Mouse (Mus musculus) liver, postnatal 0 days (tissue): ENCODE results near the gene Gm3336. TPM values are rescaled to one million over a fixed set of nuclear protein-coding genes. Genes with fewer than 3 reads are reported as not detected.

Experiments used
- ATAC-seq: fragments of 200-750 bp; cut with Nextera tagmentation; 2 replicates; pipeline ENCODE4 v1.8.0; 2017; ENCODE audit warnings: mild to moderate bottlenecking, moderate library complexity
- DNase-seq: peaks from one replicate; pipeline ENCODE4 v3.0.0-alpha.2; 2016
- H3K27ac ChIP-seq: fragments of 300-500 bp; sonication (generic); 2 replicates; pipeline ENCODE4 v1.5.1; 2014; ENCODE audit warnings: antibody characterized with exemption, moderate library complexity, mild to moderate bottlenecking, low read depth
- H3K27me3 ChIP-seq: fragments of 300-500 bp; sonication (generic); 2 replicates; pipeline ENCODE4 v1.6.1; 2014; ENCODE audit warnings: low read length, control low read depth, mixed read lengths; ENCODE audit not compliant: insufficient read depth
- H3K36me3 ChIP-seq: fragments of 300-500 bp; sonication (generic); replicated peaks from 2 replicates; pipeline ENCODE4 v1.6.1; 2014; ENCODE audit warnings: mild to moderate bottlenecking, control low read depth, low read length, moderate library complexity, mixed read lengths; ENCODE audit not compliant: insufficient read depth
- H3K4me1 ChIP-seq: fragments of 300-500 bp; sonication (generic); 2 replicates; pipeline ENCODE4 v1.6.1; 2014; ENCODE audit warnings: antibody characterized with exemption, mild to moderate bottlenecking, control low read depth; ENCODE audit not compliant: insufficient read depth
- H3K4me2 ChIP-seq: fragments of 300-500 bp; sonication (generic); 2 replicates; pipeline ENCODE4 v1.6.1; 2014; ENCODE audit warnings: low read depth, mild to moderate bottlenecking, low read length, moderate library complexity, mixed read lengths
- H3K4me3 ChIP-seq: fragments of 300-500 bp; sonication (generic); 2 replicates; pipeline ENCODE4 v1.5.1; 2014; ENCODE audit warnings: low read depth, low read length
- H3K9ac ChIP-seq: fragments of 300-500 bp; sonication (generic); replicated peaks from 2 replicates; pipeline ENCODE4 v1.6.1; 2014; ENCODE audit warnings: mild to moderate bottlenecking, moderate library complexity
- H3K9me3 ChIP-seq: fragments of 300-500 bp; sonication (generic); 2 replicates; pipeline ENCODE4 v1.6.1; 2016; ENCODE audit warnings: mild to moderate bottlenecking, control low read depth, low read length, mixed read lengths
- CTCF ChIP-seq: sonication (generic); IDR thresholded peaks from 2 replicates; pipeline ENCODE4 v1.5.1; 2016; ENCODE audit warnings: antibody characterized with exemption, low read depth
- EP300 ChIP-seq: IDR thresholded peaks from 2 replicates; pipeline ENCODE4 v1.6.1; 2016; ENCODE audit warnings: antibody characterized with exemption, low read depth, mild to moderate bottlenecking
- WGBS: fragments of 180-500 bp; shearing (Covaris S2); extraction: QIAGEN DNeasy Blood & Tissue Kit; methylation state at CpG from one replicate; pipeline ENCODE4 v1.1.7; 2014; ENCODE audit not compliant: insufficient replicate concordance; 5-methylcytosine and 5-hydroxymethylcytosine counted together
- polyA plus RNA-seq: library from polyadenylated mRNA; unstranded; fragments of >200 nt; fragmentation: Nextera tagmentation; extraction: Ambion mirVana; gene quantifications from 2 replicates; pipeline ENCODE4 v1.2.1, GENCODE M21; 2015

The Gm3336 gene
- polyA plus RNA-seq, 1 experiment from 2014 or later, result 0.22 TPM

DNA sequence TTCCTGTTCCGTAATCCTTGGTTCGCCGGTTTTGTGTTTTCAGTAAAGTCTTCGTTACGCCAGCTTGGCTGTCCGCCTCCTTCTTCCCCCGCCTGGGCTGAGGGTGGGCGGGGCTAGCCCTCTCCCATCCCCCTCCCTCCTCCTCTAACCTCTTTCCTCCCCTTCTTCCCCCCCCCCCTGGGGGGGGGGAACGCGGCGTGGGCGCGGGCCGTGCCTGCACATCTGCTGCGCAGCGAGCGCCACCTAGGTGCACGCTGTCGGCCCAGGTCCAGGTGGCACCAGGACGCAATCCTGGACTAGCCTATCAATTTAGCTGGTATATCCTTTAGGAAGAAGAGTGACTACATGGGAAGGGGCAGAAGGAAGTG lies 17.8 kb upstream of the Gm3336 start:
- Histone ChIP-seq H3K36me3 (no peaks in the 10 kb centered on the region), H3K9me3 (no peaks in the 10 kb centered on the region), H3K4me2 (peak overlapping the region; percentile 90), H3K4me1 (peaks cover 37% of the 10 kb centered on the region), H3K27ac (peak overlapping the region; percentile 99), H3K4me3 (peak overlapping the region; percentile 91), H3K9ac (peak overlapping the region; percentile 99), H3K27me3 (no peaks in the 10 kb centered on the region)
- DNase-seq, result peak; percentile 93
- ATAC-seq, result peak; percentile 10; the same call in 1 of the 2 replicates
- WGBS, result 1% methylated on average over 20 of the region's 20 CpGs
- TF ChIP-seq CTCF, result peak; percentile 95
- peak; percentile 46; the same call in 1 of the 2 replicates for TF ChIP-seq EP300

DNA sequence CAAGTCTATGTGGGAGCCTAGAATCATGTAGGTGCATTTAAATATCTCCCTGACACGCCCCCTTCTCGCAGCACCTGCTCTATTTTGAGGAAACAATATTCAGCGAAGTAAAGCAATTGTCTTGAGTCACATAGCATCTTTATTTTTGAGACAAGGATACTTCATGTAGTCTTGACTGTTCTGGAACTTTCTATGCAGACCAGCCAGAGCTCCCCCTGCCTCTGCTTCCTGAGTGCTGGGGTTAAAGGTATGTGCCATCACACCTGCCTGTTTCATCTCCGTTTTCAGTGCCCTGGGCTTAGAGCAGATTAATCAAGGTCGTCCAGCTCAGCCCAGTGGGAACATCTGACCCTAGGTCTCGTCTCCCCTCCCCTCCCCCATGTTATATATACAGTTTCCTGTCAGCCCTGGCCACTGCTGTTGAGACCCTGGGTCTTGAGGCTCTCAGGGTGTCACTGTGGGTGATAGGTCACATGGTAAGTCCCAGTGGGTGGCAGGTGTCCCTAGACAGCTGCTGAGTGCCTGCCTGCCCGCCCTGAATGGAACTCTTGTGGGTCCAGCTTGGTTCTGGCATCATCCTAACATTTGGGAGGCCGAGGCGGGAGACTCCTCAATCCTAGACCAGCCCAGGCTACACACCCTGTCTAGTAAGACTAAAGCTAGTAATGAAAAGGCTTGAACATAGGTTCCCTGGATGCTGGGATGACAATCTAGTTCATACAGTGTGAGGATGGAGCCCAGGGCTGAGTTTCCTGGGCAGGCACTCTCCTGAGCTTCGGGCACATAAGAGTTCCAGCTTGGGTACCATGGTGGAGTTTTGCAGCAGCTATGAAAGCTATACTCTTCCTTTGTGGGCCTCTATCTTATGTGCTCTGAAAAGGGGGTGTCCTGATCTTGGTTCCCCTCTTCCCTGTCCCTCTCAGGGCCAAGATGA lies 17.0 kb upstream of the Gm3336 start:
- Histone ChIP-seq H3K4me2 (peak overlapping the region; percentile 90), H3K36me3 (no peaks in the 10 kb centered on the region), H3K27me3 (no peaks in the 10 kb centered on the region), H3K9me3 (no peaks in the 10 kb centered on the region), H3K27ac (peak overlapping the region; percentile 99), H3K9ac (peak overlapping the region; percentile 99), H3K4me3 (peak overlapping the region; percentile 91), H3K4me1 (peaks cover 29% of the 10 kb centered on the region)
- no peak for DNase-seq
- TF ChIP-seq CTCF (no peak), EP300 (no peak)
- no peak for ATAC-seq
- 51% methylated on average over 10 of the region's 10 CpGs for WGBS

DNA sequence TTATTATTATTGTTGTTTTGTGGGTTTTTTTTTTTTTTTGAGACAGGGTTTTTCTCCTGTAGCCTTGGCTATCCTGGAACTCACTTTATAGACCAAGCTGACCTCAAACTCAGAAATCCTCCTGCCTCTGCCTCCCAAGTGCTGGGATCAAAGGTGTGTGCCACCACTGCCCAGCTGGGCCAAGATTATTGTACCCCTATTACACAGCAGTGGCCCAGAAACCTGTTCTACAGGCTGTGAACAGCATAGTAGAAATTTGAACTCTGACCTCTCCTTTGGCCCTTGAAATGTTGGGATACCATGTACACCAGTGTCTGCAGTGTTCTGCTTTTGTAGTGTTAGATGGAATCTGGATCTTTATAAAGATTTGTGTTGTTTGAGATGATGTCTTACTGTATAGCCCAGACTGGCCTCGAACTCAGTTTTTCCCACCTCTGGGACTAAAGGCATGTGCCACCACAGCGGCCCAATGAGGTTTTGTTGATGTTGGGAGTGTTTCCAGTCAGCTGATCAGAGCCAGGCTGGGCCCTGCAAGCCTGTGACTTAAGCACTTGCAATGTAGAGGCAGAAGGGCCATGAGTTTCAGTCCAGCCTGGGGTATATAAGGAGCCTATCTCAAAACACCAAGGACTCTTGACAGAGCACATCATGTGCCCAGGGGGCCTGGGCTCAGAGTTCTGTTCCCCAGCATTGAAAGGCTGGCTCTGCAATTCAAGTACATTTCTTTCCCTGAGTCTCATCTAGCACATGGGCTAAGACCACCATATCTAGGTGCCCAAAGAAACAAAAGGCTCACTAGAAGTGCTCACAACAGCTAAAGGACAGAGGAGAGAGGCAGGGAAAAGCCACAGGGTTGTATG lies 16.1 kb upstream of the Gm3336 start:
- Histone ChIP-seq H3K36me3 (no peaks in the 10 kb centered on the region), H3K27ac (no peak overlapping the region), H3K27me3 (no peaks in the 10 kb centered on the region), H3K9ac (no peak overlapping the region), H3K4me3 (no peak overlapping the region), H3K9me3 (no peaks in the 10 kb centered on the region), H3K4me2 (no peak overlapping the region), H3K4me1 (peaks cover 21% of the 10 kb centered on the region)
- WGBS, result 79% methylated on average over 2 of the region's 2 CpGs
- TF ChIP-seq EP300, result no peak
- TF ChIP-seq CTCF, result no peak
- no peak for DNase-seq
- ATAC-seq, result no peak

DNA sequence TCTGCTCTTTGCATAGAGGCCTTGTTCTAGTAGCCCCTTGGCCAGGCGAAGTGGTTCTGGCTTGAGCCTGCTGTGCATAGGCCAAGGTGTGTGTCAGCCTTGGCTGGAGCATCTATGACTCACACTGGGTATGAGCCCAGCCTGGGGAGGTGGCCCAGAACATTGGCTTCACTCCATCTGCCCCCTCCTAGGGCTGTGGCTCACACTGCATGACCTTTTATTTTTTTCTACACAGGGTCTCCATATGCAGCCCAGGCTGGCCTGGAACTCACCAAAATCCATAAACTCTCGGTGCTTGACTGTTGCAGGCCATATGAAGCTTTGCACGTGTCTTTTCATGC lies 15.5 kb upstream of the Gm3336 start:
- no peak overlapping the region for H3K4me3 ChIP-seq
- H3K36me3 ChIP-seq, result no peaks in the 10 kb centered on the region
- ATAC-seq, result no peak
- H3K4me2 ChIP-seq, result no peak overlapping the region
- 82% methylated on average over 3 of the region's 3 CpGs for WGBS
- TF ChIP-seq EP300 (no peak), CTCF (no peak)
- no peaks in the 10 kb centered on the region for H3K9me3 ChIP-seq
- no peak overlapping the region for H3K9ac ChIP-seq
- no peaks in the 10 kb centered on the region for H3K27me3 ChIP-seq
- no peak overlapping the region for H3K27ac ChIP-seq
- no peak for DNase-seq
- H3K4me1 ChIP-seq, result peaks cover 15% of the 10 kb centered on the region

DNA sequence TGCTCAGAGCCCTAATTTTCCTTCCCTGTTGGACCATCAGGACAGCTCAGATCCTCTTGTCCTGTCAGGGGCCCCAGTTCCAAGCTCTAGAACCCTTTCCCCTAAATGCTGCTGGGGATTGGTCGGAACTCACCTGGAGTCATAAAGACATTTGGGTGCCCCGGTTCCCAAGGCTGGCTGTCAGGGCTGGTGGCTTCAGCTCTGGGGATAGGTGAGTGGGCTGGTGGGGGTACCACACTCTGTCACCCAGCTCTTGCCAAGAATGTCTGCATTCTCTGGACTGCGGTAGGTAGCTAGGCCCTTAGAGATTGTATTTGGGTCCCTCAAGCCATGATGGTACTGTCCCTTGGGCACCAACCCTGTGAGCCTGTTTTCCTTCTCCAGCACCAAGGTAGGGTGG lies 15.1 kb upstream of the Gm3336 start, which contains the start of gene Iqcn:
TSS of gene Iqcn (plus strand) at position 171 of the 400 bp plus-strand sequence.
- Histone ChIP-seq H3K27me3 (no peaks in the 10 kb centered on the region), H3K9me3 (no peaks in the 10 kb centered on the region), H3K27ac (no peak within 1 kb of the TSS), H3K36me3 (no peaks in the 10 kb centered on the region), H3K9ac (no peak within 1 kb of the TSS), H3K4me1 (peaks cover 11% of the 10 kb centered on the region), H3K4me2 (no peak within 1 kb of the TSS), H3K4me3 (no peak within 1 kb of the TSS)
- TF ChIP-seq CTCF (no peak), EP300 (no peak)
- WGBS, result 86% methylated on average over 3 of the region's 3 CpGs
- DNase-seq (no peak), ATAC-seq (no peak)

DNA sequence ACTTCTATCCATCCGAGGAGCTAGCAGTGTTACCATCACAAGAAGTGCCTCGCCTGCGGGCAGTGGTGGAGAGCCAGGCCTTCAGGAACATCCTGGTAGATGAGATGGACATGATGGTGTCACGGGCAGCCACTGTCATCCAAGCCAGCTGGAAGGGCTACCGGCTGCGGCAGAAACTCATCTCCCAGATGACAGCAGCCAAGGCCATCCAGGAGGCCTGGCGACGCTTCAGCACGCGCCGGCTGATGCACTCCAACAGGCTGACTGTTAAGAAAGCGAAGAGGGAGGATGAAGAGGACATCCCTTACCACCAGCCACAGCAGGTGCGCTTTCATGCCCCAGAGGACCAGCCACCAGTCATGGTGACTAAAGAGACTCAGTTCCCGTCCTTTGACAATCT lies 10.1 kb upstream of the Gm3336 start:
- no peak overlapping the region for H3K4me3 ChIP-seq
- H3K4me2 ChIP-seq, result no peak overlapping the region
- H3K4me1 ChIP-seq, result no peaks in the 10 kb centered on the region
- DNase-seq, result no peak
- H3K9ac ChIP-seq, result no peak overlapping the region
- no peaks in the 10 kb centered on the region for H3K9me3 ChIP-seq
- TF ChIP-seq CTCF (no peak), EP300 (no peak)
- no peak overlapping the region for H3K27ac ChIP-seq
- ATAC-seq, result no peak
- H3K27me3 ChIP-seq, result no peaks in the 10 kb centered on the region
- no peaks in the 10 kb centered on the region for H3K36me3 ChIP-seq
- 78% methylated on average over 14 of the region's 14 CpGs for WGBS
